Comparison of ENCODE assay signal across 8 mouse cellular contexts in genomic region chr12:117769113-117769512, GRCm38 (mm10). TPM values are rescaled to one million over a fixed set of nuclear protein-coding genes. Genes with fewer than 3 reads are reported as not detected.
DNase-seq lines count a peak whose midpoint lies in the region; ATAC-seq and TF ChIP-seq lines count a peak whose summit lies in the region.

No protein-coding gene starts in this region.

- no peak overlapping the region for H3K4me3 ChIP-seq in hindbrain, embryonic 14.5 days (replicated peaks; ENCODE audit: low read length)
- H3K4me3 ChIP-seq in testis, adult 2 months (ENCODE audit: control insufficient read depth, low read depth, low read length) = no peak overlapping the region

- intact Hi-C loops in left cerebral cortex, postnatal 14 days (cut with DNase I) = loop anchor here (5.0 kb wide), 1 partner anchor 382 kb away; no protein-coding TSS in a partner anchor

- no peak for TF ChIP-seq POLR2A in testis, adult 2 months (IDR thresholded peaks at IDR 0.05; ENCODE audit: control insufficient read depth, low read depth, low read length)

- H3K4me1 ChIP-seq in hindbrain, embryonic 14.5 days (replicated peaks; ENCODE audit: control insufficient read depth, insufficient read depth, low read length) = no peaks in the 10 kb centered on the region
- H3K4me1 ChIP-seq in testis, adult 2 months (ENCODE audit: control insufficient read depth, insufficient read depth, low read length) = no peaks in the 10 kb centered on the region

- DNase-seq in heart, adult 8-10 months (ENCODE audit: low spot score) = peak; percentile 62
- no peak for DNase-seq in heart, adult 11 months
- peak; percentile 58 for DNase-seq in adrenal gland, adult 2 months
- DNase-seq in embryo, embryonic 11 days = peak; percentile 93
- DNase-seq in hindbrain, embryonic 14.5 days (ENCODE audit: low spot score) = peak; percentile 91
- DNase-seq in left cerebral cortex, postnatal 14 days (ENCODE audit: low spot score in 2 of 2) = peak; percentile 78 to 88
- peak; percentile 83 for DNase-seq in neural tube, embryonic 10.5 days (ENCODE audit: extremely low spot score, low spot score)

- no peaks in the 10 kb centered on the region for H3K9me3 ChIP-seq in hindbrain, embryonic 14.5 days (ENCODE audit: control insufficient read depth, low read length)

- H3K9ac ChIP-seq in hindbrain, embryonic 14.5 days = no peak overlapping the region

- H3K4me2 ChIP-seq in hindbrain, embryonic 14.5 days (replicated peaks) = no peak overlapping the region

- H3K27me3 ChIP-seq in hindbrain, embryonic 14.5 days (ENCODE audit: control insufficient read depth, insufficient read depth, low read length) = no peaks in the 10 kb centered on the region
- H3K27me3 ChIP-seq in testis, adult 2 months (ENCODE audit: control insufficient read depth, insufficient read depth, low read length) = no peaks in the 10 kb centered on the region

- ATAC-seq in hindbrain, embryonic 14.5 days (ENCODE audit: low FRiP score) = 0 out of 2 replicates have a peak, but pooled peaks have one; percentile 44

- peak; percentile 72; the same call in 1 of the 2 replicates for TF ChIP-seq CTCF in testis, adult 2 months (IDR thresholded peaks at IDR 0.05; ENCODE audit: control insufficient read depth, insufficient read depth, insufficient replicate concordance, low read depth, low read length)

- no peak overlapping the region for H3K27ac ChIP-seq in hindbrain, embryonic 14.5 days
- H3K27ac ChIP-seq in testis, adult 2 months (ENCODE audit: control insufficient read depth, insufficient read depth, low read depth, low read length) = no peak overlapping the region

- H3K36me3 ChIP-seq in hindbrain, embryonic 14.5 days (replicated peaks; ENCODE audit: control insufficient read depth, insufficient read depth) = no peaks in the 10 kb centered on the region
- no peaks in the 10 kb centered on the region for H3K36me3 ChIP-seq in testis, adult 2 months (ENCODE audit: control insufficient read depth, insufficient read depth, low read length)

- WGBS in hindbrain, embryonic 14.5 days = 11% methylated on average over 5 of the region's 5 CpGs

RNA-seq across cellular contexts. Expression of gene Cdca7l, which starts 35.0 kb away (rescaled TPM):
- under 1 TPM in 3 of 4 experiments, not detected in 1; 0.25 to 0.43 (median 0.35) TPM for total RNA-seq in heart, adult 8-10 months (2022)
- total RNA-seq in adrenal gland, adult 2 months (2021) = 1 to 10 TPM; 2.1 to 2.3 TPM
- 1.3 and 2.0 TPM in 2 replicates for polyA plus RNA-seq in adrenal gland, adult 2 months (2012; rRNA removed)
- polyA plus RNA-seq in hindbrain, embryonic 14.5 days (2014; fragmentation: Nextera tagmentation; extraction: Ambion mirVana) = 4.9 and 5.8 TPM in 2 replicates
- under 1 TPM; 0.74 to 0.81 TPM for total RNA-seq in left cerebral cortex, postnatal 14 days (2021)
- polyA plus RNA-seq in testis, adult 2 months (2012; rRNA removed) = 3.4 and 6.4 TPM in 2 replicates
